Comparison of ENCODE assay signal across 16 mouse cellular contexts in genomic region chr5:127620371-127620770, GRCm38 (mm10). TPM values are rescaled to one million over a fixed set of nuclear protein-coding genes. Genes with fewer than 3 reads are reported as not detected.
"Had no signal": no experiment of that assay in that cellular context is flagged by ENCODE, and none has a peak within 500 bp of the region (broad histone marks: within the 10 kb centered on the region; RNA-seq: fewer than 3 reads in every experiment).

No protein-coding gene starts in this region.

- H3K27me3 ChIP-seq: liver, embryonic 12.5 days; neural tube, embryonic 13.5 days; neural tube, embryonic 15.5 days had no signal

- H3K4me3 ChIP-seq: liver, embryonic 12.5 days; midbrain, embryonic 10.5 days; midbrain, embryonic 12.5 days; myocyte; neural tube, embryonic 13.5 days; neural tube, embryonic 15.5 days had no signal

- DNase-seq: lung, embryonic 14.5 days; lung, postnatal 4 days; midbrain, embryonic 14.5 days; retina, postnatal 1 day; right cerebral cortex, adult 18-20 months; right cerebral cortex, postnatal 25 days; right cerebral cortex, postnatal 4 days; thymus, adult 18-20 months; thymus, postnatal 14 days; thymus, postnatal 36 days had no signal

- H3K36me3 ChIP-seq: liver, embryonic 12.5 days; midbrain, embryonic 10.5 days; midbrain, embryonic 12.5 days; neural tube, embryonic 13.5 days; neural tube, embryonic 15.5 days had no signal

- H3K9me3 ChIP-seq: liver, embryonic 12.5 days; midbrain, embryonic 10.5 days; neural tube, embryonic 13.5 days; neural tube, embryonic 15.5 days had no signal

RNA-seq across cellular contexts. Expression of gene Glt1d1, which starts 11.7 kb away (rescaled TPM):
- polyA plus RNA-seq: myocyte had no signal
